Mouse (Mus musculus): ENCODE measurements around the gene Orm3.
A peak's percentile ranks its signal among the peaks of the same experiment; 100 is the strongest.

Gene Orm3

DNA sequence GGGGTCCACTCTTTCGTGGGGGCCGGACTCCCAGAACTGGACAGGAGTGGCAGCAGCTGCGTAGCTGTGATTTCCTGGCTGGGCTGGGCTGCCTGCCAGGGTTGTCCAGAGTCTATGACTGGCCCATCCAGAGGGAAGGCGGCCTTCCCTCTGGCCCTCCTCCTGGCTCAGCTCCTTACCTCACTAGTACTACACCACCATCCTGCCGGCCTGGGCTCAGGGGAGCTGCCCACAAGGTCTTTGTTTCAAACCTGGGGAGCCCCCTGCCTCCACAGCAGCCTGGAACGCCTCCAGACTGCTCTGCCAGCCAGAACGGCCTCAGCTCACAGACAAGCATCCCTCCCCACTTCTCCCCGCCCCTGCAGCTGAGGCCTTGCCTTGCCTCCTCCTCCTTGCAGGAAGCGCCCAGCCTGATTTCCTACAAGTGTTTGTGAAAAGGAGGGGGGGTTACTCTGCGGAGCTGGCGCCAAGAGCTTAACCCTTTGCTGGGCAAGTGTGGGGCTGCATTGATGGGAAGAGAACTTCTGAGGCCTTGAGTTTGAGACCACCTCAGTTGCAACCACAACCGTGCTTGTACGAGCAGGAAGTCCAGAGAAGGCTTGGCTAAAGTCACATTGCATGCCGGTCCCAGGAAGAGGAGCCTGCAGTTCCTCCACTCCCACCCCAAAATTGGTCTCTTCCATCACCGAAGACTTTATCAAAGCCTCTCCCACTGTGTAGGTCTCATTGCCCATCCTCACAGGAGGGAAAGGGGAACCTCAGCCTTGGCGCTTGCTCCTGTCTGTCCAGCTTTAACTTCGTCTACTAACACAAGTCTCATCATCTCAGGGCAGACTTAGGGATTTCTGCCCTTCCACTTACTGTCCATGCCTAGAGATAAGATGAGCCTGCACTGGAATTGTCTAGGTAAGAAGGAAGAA lies 47.3 kb downstream of the Orm3 start, which contains the start of gene Akna:
Gene Akna, minus strand, starts transcription at position 315 of the 920 bp plus-strand sequence.
- peak; percentile 81 to 87 for DNase-seq

DNA sequence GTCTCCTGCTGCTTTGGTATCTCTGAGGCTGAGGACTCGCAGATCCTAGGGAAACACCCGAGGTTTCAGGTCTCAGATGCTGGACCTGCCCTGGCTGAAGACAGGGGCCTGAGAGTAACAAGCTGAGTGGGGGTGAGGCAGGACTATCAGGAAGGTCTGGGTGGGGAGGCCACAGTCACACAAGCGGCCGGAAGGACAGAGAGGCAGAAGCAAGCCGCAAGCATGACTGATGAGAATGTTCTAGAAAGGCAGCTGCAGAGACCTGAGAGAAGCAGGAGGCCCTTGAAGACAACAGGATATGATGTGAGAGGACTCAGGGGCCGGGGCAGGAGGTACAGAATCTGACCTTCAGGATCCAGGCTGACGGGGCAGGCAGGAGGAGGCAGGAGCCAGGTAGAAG lies 48.2 kb downstream of the Orm3 start:
- no peak for DNase-seq

DNA sequence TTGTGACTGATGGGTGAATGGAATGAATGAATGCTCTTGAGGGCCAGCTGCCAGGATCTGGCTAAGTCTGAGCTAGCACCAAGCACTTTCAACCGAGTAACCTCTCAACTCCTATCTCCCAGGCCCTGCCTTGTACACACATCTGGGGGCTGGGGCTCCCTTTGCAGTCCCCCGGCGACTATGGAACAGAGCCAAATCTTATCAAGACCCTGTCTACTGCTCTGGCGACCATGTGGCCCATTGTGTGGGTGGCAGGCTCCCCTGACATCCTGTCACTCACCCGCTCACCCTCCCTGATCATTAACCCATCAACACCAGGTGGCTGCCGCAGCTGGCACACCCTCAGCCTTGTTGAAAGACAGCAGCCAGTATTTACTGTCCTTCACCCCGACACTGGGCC lies 49.1 kb downstream of the Orm3 start:
- DNase-seq = no peak

- DNase-seq = no peak
Measured at GRCm38 (mm10) chr4:63405683-63406082, 49.7 kb downstream of the Orm3 start.

GRCm38 (mm10) chr4:63408247-63408646 lies 52.3 kb downstream of the Orm3 start:
- DNase-seq = peak; percentile 84 to 94

DNA sequence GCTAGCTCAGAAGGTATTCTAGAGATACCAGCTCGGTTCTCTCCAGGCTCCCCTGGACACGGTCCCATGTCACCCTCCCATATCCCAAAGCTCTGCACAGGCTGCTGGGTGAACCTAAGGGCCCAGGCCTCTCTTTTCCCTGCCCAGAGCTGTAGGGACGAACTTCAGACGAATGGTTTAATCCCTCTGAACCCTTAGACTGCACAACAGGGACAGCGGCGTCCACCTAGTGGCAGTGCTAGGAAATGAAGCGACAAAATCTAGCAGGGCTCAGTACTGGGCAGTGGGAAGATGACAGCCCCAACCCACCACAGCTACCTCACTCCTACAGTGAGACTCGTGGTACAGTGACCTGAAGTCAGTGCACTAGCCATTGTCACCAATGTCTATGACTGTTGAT lies 52.7 kb downstream of the Orm3 start:
- DNase-seq = peak; percentile 74 to 76

All from cerebellum, postnatal 10 days (tissue).